Mouse (Mus musculus) intestine, embryonic 14.5 days (tissue): ENCODE data around the gene Kcna2. TPM values are rescaled to one million over a fixed set of nuclear protein-coding genes. Genes with fewer than 3 reads are reported as not detected.

Source experiments
- ATAC-seq: fragments of 200-750 bp; cut with Nextera tagmentation; replicated peaks from 2 replicates; pipeline ENCODE4 v1.8.0; 2017; ENCODE audit warnings: low read depth, moderate number of reproducible peaks, moderate TSS enrichment, moderate library complexity; ENCODE audit not compliant: low FRiP score, low TSS enrichment
- DNase-seq: peaks from one replicate; pipeline ENCODE4 v3.0.0-alpha.2; 2018; ENCODE audit warnings: low spot score
- H3K27ac ChIP-seq: fragments of 300-500 bp; sonication (generic); 2 replicates; pipeline ENCODE4 v1.5.1; 2014; ENCODE audit warnings: low read depth, mild to moderate bottlenecking, control low read depth
- H3K27me3 ChIP-seq: fragments of 300-500 bp; sonication (generic); replicated peaks from 2 replicates; pipeline ENCODE4 v1.6.1; 2014; ENCODE audit warnings: low read length, control low read depth; ENCODE audit not compliant: control insufficient read depth, insufficient read depth
- H3K36me3 ChIP-seq: fragments of 300-500 bp; sonication (generic); 2 replicates; pipeline ENCODE4 v1.6.1; 2014; ENCODE audit warnings: low read length, control low read depth; ENCODE audit not compliant: control insufficient read depth, insufficient read depth
- H3K4me1 ChIP-seq: fragments of 300-500 bp; sonication (generic); replicated peaks from 2 replicates; pipeline ENCODE4 v1.6.1; 2014; ENCODE audit warnings: low read length, control low read depth, mixed read lengths; ENCODE audit not compliant: control insufficient read depth, insufficient read depth
- H3K4me2 ChIP-seq: fragments of 300-500 bp; sonication (generic); 2 replicates; pipeline ENCODE4 v1.6.1; 2014; ENCODE audit warnings: low read length
- H3K4me3 ChIP-seq: fragments of 300-500 bp; sonication (generic); 2 replicates; pipeline ENCODE4 v1.5.1; 2014; ENCODE audit warnings: low read depth, low read length, control low read depth, mixed read lengths
- H3K9ac ChIP-seq: fragments of 300-500 bp; sonication (generic); 2 replicates; pipeline ENCODE4 v1.6.1; 2014; ENCODE audit warnings: mild to moderate bottlenecking, low read length
- H3K9me3 ChIP-seq: fragments of 300-500 bp; sonication (generic); 2 replicates; pipeline ENCODE4 v1.6.1; 2016; ENCODE audit warnings: low read length, control low read depth; ENCODE audit not compliant: control insufficient read depth
- WGBS: fragments of 180-500 bp; shearing (Covaris S2); extraction: QIAGEN DNeasy Blood & Tissue Kit; methylation state at CpG from one replicate; pipeline ENCODE4 v1.1.7; 2014; 5-methylcytosine and 5-hydroxymethylcytosine counted together
- polyA plus RNA-seq: library from polyadenylated mRNA; unstranded; fragments of >200 nt; fragmentation: Nextera tagmentation; extraction: Ambion mirVana; gene quantifications from 2 replicates; pipeline ENCODE4 v1.2.1, GENCODE M21; 2014

The Kcna2 gene
- polyA plus RNA-seq, 1 experiment from 2014 or later: 0.09 TPM

DNA sequence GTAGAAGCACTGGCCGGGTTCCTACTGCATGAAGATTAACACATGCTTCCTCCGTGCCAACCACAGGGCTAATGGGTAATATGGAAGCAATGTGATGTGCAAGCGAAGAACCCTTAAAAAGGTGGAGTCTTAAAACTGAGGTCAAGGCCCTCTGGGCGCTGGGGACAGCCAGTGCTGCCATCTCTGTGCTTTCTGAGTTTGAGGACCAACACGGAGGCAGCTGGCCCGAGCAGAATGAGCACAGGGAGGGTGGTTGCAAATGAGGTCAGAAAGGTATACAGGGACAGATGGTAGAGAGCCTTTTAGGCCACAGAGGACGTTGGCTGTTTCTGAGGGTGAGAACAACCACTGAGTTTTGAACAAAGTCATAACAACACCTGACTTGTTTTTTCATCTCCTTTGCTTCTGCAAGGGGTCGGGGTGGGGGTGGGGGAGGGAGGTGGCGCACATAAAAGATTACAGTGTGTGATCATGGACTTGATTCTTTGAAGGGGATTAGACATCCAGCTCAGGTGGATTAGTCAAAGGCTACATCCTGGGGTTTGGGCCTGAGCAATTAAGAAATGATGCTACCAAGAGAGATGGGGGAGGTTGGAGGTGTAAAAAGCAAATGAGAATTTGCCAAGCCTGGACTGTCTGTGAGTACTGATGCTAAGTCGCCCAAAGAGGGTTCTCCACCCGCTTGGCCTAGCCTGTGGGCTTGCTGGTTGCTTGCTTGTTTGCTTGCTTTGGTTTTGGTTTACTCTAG is 10.4 kb upstream of the Kcna2 start:
- H3K4me3 ChIP-seq: no peak overlapping the region
- DNase-seq (no peak), ATAC-seq (no peak)
- no peak overlapping the region for H3K27ac ChIP-seq
- H3K27me3 ChIP-seq: no peaks in the 10 kb centered on the region
- WGBS: 66% methylated on average over 11 of the region's 11 CpGs
- H3K4me1 ChIP-seq: no peaks in the 10 kb centered on the region
- H3K9ac ChIP-seq: no peak overlapping the region
- H3K9me3 ChIP-seq: no peaks in the 10 kb centered on the region
- H3K36me3 ChIP-seq: no peaks in the 10 kb centered on the region
- no peak overlapping the region for H3K4me2 ChIP-seq

DNA sequence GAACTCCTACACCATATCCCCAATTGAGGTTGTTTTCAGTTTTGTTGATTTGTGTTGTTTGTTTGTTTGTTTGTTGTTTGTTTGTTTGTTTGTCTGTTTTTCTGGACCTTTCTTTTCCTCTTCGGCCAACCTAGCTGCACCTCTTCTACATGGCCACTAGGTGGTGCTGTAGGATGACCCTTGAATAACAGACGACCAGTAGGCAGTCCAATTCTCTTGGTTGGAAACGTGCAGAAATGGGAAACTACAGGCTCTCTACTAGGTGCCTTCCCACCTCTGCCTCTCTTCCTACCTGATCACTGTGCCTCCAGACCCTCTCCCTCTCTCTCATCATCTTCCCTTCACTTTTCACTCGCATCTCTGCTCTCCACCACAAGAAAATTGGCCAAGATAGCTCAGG is 6.9 kb upstream of the Kcna2 start:
- ATAC-seq (no peak), DNase-seq (peak; percentile 63)
- Histone ChIP-seq H3K27me3 (peaks cover 3% of the 10 kb centered on the region), H3K36me3 (no peaks in the 10 kb centered on the region), H3K4me3 (no peak overlapping the region), H3K4me1 (no peaks in the 10 kb centered on the region), H3K4me2 (no peak overlapping the region), H3K9ac (no peak overlapping the region), H3K9me3 (no peaks in the 10 kb centered on the region), H3K27ac (no peak overlapping the region)
- WGBS: 1% methylated on average over 4 of the region's 4 CpGs

DNA sequence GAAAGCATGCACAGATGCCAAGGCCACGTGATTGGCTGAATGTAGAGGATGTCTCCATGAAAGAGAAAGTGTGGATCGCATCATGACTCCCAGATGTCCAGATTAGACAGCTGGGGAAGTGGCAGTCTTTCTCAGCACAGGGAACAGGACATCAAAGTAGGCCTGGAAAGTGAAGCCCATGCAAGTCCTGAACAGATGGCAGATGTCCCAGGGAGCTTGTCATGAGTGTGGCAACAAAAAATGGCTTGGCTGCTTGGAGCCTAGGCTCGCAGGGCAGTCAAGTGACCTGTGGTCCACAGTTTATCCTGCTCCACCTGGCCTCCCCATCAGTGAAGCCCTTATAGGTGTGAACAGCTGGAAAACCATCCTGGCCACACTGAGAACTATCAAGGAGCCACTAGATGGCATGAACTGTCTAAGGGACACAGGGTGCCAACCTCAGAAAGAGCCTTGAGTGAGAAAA is 4.6 kb upstream of the Kcna2 start:
- 77% methylated on average over 3 of the region's 3 CpGs for WGBS
- no peak overlapping the region for H3K4me2 ChIP-seq

DNA sequence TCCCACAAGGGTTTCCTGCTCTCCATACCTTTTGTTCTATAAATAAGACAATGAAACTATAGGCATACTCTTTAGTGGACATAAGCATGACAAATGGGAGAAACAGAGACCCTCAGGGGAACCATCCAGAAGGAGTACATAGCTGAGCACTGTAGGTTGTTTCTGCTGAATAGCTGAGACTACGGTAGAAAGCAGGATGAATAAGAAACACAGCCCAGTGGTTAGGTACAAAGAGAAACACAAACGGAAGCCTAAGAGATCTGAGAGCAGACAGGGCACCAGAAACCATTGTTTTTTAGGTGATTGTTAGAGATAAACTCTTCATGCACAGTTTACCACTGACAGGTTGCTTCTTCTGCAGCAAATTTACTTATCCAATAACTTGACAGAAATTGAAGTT is 1.1 kb upstream of the Kcna2 start:
- Histone ChIP-seq H3K9ac (no peak overlapping the region), H3K36me3 (no peaks in the 10 kb centered on the region), H3K27me3 (peaks cover 57% of the 10 kb centered on the region), H3K4me1 (peaks cover 9% of the 10 kb centered on the region), H3K27ac (no peak overlapping the region), H3K4me3 (no peak overlapping the region), H3K4me2 (no peak overlapping the region), H3K9me3 (no peaks in the 10 kb centered on the region)
- DNase-seq: no peak
- ATAC-seq: no peak
- 53% methylated on average over 2 of the region's 2 CpGs for WGBS

More for the DNA sequence above, 4.6 kb upstream of the Kcna2 start:
- peaks cover 26% of the 10 kb centered on the region for H3K27me3 ChIP-seq
- peaks cover 5% of the 10 kb centered on the region for H3K4me1 ChIP-seq
- H3K36me3 ChIP-seq: no peaks in the 10 kb centered on the region
- H3K4me3 ChIP-seq: no peak overlapping the region
- DNase-seq (no peak), ATAC-seq (no peak)
- no peak overlapping the region for H3K9ac ChIP-seq
- no peak overlapping the region for H3K27ac ChIP-seq
- no peaks in the 10 kb centered on the region for H3K9me3 ChIP-seq

DNA sequence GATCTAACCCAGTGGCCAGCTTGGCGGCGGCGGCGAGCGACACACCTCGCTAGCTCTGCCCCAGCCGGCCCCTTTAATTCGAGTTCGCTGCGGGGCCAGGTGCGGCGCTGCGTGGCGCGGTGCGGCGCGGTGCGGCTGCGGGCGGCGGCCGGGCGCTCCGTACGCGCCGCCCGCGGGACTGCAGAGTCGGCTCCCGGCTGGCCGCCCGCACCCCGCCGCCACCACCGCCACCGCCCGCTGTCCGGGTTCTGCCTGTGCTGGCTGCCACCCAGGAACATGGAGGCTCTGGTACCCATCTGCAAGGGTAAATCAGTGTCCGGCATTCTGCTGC is 475 bp downstream of the Kcna2 start:
- peaks cover 9% of the 10 kb centered on the region for H3K4me1 ChIP-seq
- peak overlapping the region; percentile 85 for H3K4me2 ChIP-seq
- peak overlapping the region; percentile 27; the same call in 1 of the 2 replicates for H3K9ac ChIP-seq
- H3K4me3 ChIP-seq: peak overlapping the region; percentile 50
- H3K27ac ChIP-seq: no peak overlapping the region
- no peaks in the 10 kb centered on the region for H3K9me3 ChIP-seq
- ATAC-seq (peak; percentile 28; the same call in 1 of the 2 replicates), DNase-seq (no peak)
- H3K27me3 ChIP-seq: peaks cover 57% of the 10 kb centered on the region
- H3K36me3 ChIP-seq: no peaks in the 10 kb centered on the region
- 1% methylated on average over 14 of the region's 41 CpGs for WGBS

DNA sequence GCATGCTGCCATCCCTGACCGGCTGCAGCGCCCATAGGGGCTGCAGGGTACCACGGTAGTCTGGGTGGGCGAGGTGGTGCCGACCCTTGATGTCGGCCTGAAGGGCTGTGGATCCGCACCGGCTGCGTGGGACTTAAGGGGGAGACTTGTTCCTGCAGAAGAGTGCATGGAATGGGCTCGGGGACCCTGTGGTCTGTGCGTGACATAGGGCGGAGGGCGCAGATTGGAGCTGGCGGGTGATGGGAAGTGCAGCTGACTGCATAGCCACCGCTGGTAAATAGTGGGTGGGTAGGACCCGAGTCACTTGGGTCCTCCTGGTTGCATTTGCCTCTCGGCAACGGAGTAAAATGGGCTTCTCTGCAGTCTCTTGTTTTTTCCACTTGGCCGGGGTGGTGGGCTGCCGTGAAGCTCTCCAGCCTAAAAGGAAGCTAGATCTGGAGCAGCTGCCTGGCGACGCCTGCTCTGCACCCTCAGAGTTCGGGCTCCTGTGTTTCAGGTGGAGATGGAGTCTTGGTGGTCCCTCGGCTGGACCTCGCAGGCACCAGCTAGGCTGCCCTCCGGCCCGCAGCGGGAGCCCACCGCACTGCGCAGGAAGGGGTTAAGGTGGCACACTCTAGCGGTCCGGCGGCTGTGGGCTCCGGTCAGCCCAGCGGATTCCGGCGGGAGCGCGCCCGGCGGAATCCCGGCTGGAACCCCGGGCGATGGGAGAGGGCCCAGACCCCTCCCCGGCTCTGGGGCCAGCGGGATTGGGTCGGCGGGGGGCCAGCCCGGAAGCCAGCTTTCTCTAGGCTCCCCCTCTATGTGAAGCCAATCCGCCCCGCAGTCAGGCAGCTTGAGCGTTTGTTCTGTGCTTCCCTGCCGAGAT is 1.1 kb downstream of the Kcna2 start:
- Histone ChIP-seq H3K9me3 (no peaks in the 10 kb centered on the region), H3K27me3 (peaks cover 57% of the 10 kb centered on the region), H3K4me1 (peaks cover 9% of the 10 kb centered on the region), H3K36me3 (no peaks in the 10 kb centered on the region), H3K9ac (peak overlapping the region; percentile 27; the same call in 1 of the 2 replicates), H3K27ac (no peak overlapping the region), H3K4me2 (peak overlapping the region; percentile 85), H3K4me3 (peak overlapping the region; percentile 50)
- DNase-seq: peak; percentile 69
- under 1% methylated on average over 53 of the region's 53 CpGs for WGBS
- peak; percentile 64 for ATAC-seq

DNA sequence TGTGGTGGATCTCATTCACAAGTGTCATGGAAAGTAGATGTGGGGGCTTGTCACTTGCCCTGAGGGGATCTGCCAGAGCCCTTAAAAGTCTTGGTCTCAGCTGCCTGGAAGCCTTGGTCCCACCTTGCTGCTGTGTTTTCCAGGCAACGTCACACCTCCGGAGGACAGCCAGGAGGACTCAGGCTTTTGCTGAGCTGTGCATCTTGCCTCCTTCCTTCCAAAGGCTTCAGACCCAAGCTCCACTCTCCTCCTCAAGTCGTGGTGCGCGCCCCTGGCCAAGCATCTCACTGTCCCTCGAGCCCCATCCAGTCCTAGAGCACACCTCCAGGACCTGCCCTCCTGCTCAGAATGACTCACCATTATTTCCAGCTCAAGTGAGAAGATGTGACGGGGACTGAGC is 2.1 kb downstream of the Kcna2 start:
- H3K4me2 ChIP-seq: no peak overlapping the region
- H3K9ac ChIP-seq: no peak overlapping the region
- H3K27ac ChIP-seq: no peak overlapping the region
- H3K9me3 ChIP-seq: no peaks in the 10 kb centered on the region
- H3K27me3 ChIP-seq: peaks cover 57% of the 10 kb centered on the region
- DNase-seq (no peak), ATAC-seq (no peak)
- no peak overlapping the region for H3K4me3 ChIP-seq
- WGBS: 60% methylated on average over 7 of the region's 7 CpGs
- H3K36me3 ChIP-seq: no peaks in the 10 kb centered on the region
- peaks cover 9% of the 10 kb centered on the region for H3K4me1 ChIP-seq

DNA sequence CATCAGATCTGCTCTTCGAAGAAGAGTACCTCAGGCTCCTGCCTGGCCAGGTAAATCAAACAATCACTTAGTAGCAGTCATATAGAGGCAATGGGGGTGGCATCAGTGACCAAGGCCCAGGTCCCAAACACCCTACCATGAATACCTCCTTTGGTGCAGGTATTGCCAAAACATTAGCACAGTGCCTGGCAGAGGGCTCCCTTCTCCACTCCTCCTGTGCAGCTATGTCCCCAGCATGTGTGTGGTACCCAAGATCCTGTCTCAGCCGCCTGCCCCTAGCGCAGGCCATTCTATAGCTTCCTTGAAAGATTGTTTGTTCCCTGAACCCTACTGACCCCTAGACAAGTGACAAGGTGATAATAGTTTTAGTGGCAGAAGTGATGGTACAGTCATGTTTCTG is 2.5 kb downstream of the Kcna2 start:
- peaks cover 57% of the 10 kb centered on the region for H3K27me3 ChIP-seq
- no peak overlapping the region for H3K27ac ChIP-seq
- H3K36me3 ChIP-seq: no peaks in the 10 kb centered on the region
- H3K4me2 ChIP-seq: no peak overlapping the region
- no peaks in the 10 kb centered on the region for H3K9me3 ChIP-seq
- no peak overlapping the region for H3K9ac ChIP-seq
- no peak overlapping the region for H3K4me3 ChIP-seq
- DNase-seq (no peak), ATAC-seq (no peak)
- peaks cover 9% of the 10 kb centered on the region for H3K4me1 ChIP-seq
- 90% methylated on average over 3 of the region's 3 CpGs for WGBS
